Mouse (Mus musculus): ENCODE results near the gene Adam12. TPM values are rescaled to one million over a fixed set of nuclear protein-coding genes. Genes with fewer than 3 reads are reported as not detected.

The Adam12 gene
- polyA plus RNA-seq, 1 experiment from 2014 or later, result 6.3 TPM

DNA sequence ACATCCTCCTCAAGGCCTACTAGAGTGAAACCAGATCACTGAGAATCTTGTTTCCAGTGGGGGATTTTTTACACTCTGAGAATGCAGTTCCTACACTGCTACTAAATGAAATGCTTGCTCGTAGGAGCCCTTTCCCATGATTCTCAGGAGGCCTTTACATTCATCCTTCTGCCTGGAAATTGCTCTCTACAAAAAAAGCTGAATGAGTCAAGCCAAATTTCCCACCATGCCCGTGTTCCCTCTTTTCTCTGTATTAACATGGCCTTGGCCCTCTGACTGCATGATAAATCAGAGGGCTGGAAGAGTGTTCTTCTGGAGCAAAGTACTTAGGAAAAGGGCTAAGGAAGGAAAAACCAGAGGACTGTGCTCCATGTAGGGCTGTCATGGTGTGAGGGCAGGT, 138.1 kb downstream of the Adam12 start:
- Histone ChIP-seq H3K4me2 (no peak overlapping the region), H3K9me3 (no peaks in the 10 kb centered on the region), H3K4me1 (no peaks in the 10 kb centered on the region), H3K36me3 (no peaks in the 10 kb centered on the region), H3K27ac (no peak overlapping the region), H3K9ac (no peak overlapping the region), H3K27me3 (replicated peaks) (no peaks in the 10 kb centered on the region), H3K4me3 (replicated peaks) (no peak overlapping the region)
- ATAC-seq (ENCODE audit: insufficient read depth, low FRiP score, low read depth), result no peak
- 44% methylated on average over 2 of the region's 2 CpGs for WGBS

DNA sequence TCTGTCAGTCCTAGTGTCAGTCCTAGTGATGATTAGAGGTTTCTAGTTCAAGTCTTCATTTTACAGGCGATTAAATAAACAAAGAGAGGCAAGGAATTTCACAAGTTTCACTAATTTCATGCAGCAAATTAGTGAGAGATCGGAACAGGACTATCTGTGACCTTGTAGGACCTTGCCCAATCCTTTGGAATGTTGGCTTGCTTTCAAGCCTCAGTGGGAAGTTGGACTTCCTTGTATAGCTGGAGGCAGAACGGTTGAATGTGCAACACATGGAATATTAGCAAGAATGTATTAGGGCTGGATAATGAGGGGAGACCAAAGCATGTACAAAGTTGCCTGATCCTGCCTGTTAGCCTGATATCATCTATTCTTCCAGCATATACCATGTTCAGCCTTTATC, 141.2 kb downstream of the Adam12 start:
- Histone ChIP-seq H3K9ac (no peak overlapping the region), H3K9me3 (no peaks in the 10 kb centered on the region), H3K36me3 (no peaks in the 10 kb centered on the region), H3K27ac (no peak overlapping the region), H3K4me2 (no peak overlapping the region), H3K4me1 (no peaks in the 10 kb centered on the region), H3K27me3 (replicated peaks) (no peaks in the 10 kb centered on the region), H3K4me3 (replicated peaks) (no peak overlapping the region)
- no peak for ATAC-seq (ENCODE audit: insufficient read depth, low FRiP score, low read depth)
- 71% methylated on average over 3 of the region's 3 CpGs for WGBS

DNA sequence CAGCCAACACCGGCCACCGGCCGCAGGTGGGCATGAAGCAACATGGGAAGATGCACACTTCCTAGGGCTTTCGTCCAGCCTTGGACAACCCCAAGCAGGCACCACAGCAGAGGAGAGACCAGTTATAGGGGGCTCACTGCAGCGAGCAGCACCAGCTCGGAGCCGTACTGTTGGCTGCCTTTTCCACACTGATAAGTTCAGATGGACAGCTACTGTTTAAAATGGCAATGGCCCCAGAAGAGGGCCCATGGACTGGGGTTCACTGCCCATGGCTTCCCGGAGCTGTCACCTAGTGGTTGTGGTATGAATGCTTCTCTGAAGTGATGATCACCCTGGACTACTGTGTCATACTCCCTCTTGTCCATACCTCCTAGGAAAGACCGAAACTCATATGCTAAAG, 141.7 kb downstream of the Adam12 start:
- no peak overlapping the region for H3K4me2 ChIP-seq
- no peaks in the 10 kb centered on the region for H3K9me3 ChIP-seq
- H3K4me3 ChIP-seq (replicated peaks), result no peak overlapping the region
- no peak for ATAC-seq (ENCODE audit: insufficient read depth, low FRiP score, low read depth)
- H3K9ac ChIP-seq, result no peak overlapping the region
- WGBS, result 94% methylated on average over 9 of the region's 9 CpGs
- H3K4me1 ChIP-seq, result no peaks in the 10 kb centered on the region
- no peaks in the 10 kb centered on the region for H3K36me3 ChIP-seq
- no peak overlapping the region for H3K27ac ChIP-seq
- H3K27me3 ChIP-seq (replicated peaks), result no peaks in the 10 kb centered on the region

DNA sequence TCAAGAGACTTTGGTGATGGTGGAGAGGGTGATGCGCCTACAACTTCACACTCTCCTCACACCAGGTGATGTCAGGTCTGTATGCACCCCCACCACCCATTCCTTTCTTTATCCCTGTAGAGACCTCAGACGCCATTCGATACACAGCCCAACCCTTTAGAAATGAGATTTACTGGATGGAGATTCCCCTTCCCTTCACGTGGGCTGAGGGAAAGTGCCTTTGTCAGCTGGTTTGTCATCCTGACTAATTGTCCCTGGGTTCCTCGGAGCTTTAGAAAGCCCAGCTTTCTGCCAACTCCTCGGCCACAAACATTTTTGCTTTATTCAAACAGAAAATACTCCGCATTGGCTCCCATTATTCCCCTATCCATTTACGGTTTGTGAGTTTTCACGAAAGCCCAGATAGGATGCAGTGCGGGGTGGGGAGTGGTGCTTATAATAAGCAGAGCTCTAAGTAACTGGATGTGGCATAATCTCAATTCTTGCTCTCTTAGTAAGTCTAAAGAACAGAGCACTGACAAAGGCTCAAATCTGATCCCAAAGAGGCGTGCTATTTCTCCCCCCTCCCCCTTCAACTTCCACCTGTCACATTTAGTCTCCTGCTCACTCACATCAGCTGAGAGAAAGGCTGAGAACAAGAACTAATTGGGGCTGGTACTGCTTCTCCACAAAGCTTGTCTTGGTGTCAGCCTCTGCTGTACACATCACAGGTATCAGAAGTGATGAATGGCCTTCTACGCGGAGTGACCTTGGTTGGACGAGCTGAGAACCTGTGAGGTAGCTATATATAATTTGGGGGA, 143.2 kb downstream of the Adam12 start:
- ATAC-seq (ENCODE audit: insufficient read depth, low FRiP score, low read depth), result no peak
- 57% methylated on average over 14 of the region's 14 CpGs for WGBS
- Histone ChIP-seq H3K9ac (no peak overlapping the region), H3K4me3 (replicated peaks) (no peak overlapping the region), H3K27ac (no peak overlapping the region), H3K9me3 (no peaks in the 10 kb centered on the region), H3K36me3 (no peaks in the 10 kb centered on the region), H3K4me2 (no peak overlapping the region), H3K27me3 (replicated peaks) (no peaks in the 10 kb centered on the region), H3K4me1 (no peaks in the 10 kb centered on the region)

DNA sequence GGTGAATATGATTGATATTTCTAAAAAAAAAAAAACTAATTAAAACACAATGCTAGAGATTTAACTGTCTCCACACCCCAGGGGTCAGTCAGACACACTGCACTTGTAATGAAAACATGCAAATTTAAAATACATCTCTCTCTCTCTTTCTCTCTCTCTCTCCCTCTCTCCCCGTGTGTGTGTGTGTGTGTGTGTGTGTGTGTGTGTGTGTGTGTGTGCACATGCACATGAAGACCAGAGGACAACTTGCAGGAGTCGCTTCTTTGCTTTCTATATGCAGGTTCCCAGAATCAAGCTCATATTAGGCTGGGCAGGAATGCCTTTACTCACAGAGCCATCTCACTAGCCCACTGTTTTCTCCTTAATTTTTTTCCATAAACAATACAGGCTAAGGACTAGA, 146.6 kb downstream of the Adam12 start:
- no peak for ATAC-seq (ENCODE audit: insufficient read depth, low FRiP score, low read depth)
- WGBS, result 70% methylated on average over 1 of the region's 2 CpGs
- no peaks in the 10 kb centered on the region for H3K27me3 ChIP-seq (replicated peaks)

DNA sequence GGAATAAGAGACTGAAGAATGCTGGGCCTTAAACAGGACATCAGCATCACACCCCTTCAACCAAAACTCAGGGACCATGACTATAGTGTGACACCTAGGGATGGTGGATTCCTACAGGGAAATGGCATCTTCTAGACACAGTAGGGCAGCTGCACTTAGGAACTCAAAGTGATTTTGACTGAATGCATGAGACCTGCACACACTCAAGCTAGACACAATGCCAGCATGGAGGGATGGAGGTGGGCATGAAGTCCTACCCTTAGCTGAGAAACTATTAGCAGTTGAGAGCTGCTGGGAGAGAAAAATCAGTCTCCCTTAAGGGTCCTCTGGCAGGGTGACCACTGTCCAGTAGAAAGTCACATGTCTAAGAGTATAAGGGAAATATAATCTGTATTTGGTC, 147.0 kb downstream of the Adam12 start:
- H3K4me2 ChIP-seq, result no peak overlapping the region
- H3K27me3 ChIP-seq (replicated peaks), result no peaks in the 10 kb centered on the region
- no peaks in the 10 kb centered on the region for H3K36me3 ChIP-seq
- H3K9ac ChIP-seq, result no peak overlapping the region
- no peak overlapping the region for H3K27ac ChIP-seq
- no peak for ATAC-seq (ENCODE audit: insufficient read depth, low FRiP score, low read depth)
- 0 out of 2 replicates have a peak, but pooled peaks cover 2% of the 10 kb centered on the region for H3K4me1 ChIP-seq
- H3K4me3 ChIP-seq (replicated peaks), result no peak overlapping the region
- H3K9me3 ChIP-seq, result no peaks in the 10 kb centered on the region

More for the DNA sequence above, 146.6 kb downstream of the Adam12 start:
- Histone ChIP-seq H3K27ac (no peak overlapping the region), H3K4me1 (0 out of 2 replicates have a peak, but pooled peaks cover 2% of the 10 kb centered on the region), H3K4me3 (replicated peaks) (no peak overlapping the region), H3K36me3 (no peaks in the 10 kb centered on the region), H3K9me3 (no peaks in the 10 kb centered on the region), H3K4me2 (no peak overlapping the region), H3K9ac (no peak overlapping the region)

DNA sequence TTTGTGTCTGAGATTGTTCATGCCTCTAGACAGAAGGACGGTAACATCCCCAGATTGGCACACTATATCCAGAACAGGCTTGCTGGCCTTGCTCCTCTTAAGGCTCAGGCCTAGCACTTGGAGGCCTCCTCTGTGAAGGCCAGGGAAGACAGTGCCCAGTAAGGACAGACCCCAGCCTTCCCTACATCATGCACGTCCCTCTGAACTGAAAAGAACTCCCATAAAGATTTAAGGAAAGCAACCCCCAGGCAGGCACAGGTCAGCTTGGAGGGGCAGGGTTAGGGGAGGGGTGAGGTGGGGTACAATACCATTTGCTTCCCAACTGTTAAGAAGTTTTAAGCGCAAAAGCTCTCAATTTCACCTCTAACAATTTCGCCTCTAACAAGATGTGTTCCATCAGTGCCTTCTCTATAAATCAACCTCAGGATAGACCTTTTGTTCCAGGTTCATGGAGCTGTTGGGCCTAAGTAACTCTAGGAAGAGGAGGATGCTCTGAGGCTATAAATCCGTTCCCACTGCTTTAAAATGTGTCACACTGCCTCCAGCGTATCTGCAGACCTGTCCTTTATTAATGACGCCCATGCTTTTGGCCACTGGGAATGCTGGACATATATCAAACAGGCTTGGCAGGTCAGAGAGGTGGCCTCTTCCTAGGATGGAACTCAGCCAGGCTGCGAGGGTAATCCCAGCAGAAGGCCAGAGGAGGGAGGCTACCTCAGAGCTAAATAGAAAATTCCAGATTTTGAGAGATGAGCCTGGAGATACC, 150.5 kb downstream of the Adam12 start:
- H3K27ac ChIP-seq, result no peak overlapping the region
- H3K9me3 ChIP-seq, result no peaks in the 10 kb centered on the region
- 62% methylated on average over 8 of the region's 8 CpGs for WGBS
- no peak overlapping the region for H3K9ac ChIP-seq
- no peak for ATAC-seq (ENCODE audit: insufficient read depth, low FRiP score, low read depth)
- no peaks in the 10 kb centered on the region for H3K36me3 ChIP-seq
- no peaks in the 10 kb centered on the region for H3K27me3 ChIP-seq (replicated peaks)
- H3K4me1 ChIP-seq, result 0 out of 2 replicates have a peak, but pooled peaks cover 2% of the 10 kb centered on the region
- no peak overlapping the region for H3K4me2 ChIP-seq
- H3K4me3 ChIP-seq (replicated peaks), result no peak overlapping the region

DNA sequence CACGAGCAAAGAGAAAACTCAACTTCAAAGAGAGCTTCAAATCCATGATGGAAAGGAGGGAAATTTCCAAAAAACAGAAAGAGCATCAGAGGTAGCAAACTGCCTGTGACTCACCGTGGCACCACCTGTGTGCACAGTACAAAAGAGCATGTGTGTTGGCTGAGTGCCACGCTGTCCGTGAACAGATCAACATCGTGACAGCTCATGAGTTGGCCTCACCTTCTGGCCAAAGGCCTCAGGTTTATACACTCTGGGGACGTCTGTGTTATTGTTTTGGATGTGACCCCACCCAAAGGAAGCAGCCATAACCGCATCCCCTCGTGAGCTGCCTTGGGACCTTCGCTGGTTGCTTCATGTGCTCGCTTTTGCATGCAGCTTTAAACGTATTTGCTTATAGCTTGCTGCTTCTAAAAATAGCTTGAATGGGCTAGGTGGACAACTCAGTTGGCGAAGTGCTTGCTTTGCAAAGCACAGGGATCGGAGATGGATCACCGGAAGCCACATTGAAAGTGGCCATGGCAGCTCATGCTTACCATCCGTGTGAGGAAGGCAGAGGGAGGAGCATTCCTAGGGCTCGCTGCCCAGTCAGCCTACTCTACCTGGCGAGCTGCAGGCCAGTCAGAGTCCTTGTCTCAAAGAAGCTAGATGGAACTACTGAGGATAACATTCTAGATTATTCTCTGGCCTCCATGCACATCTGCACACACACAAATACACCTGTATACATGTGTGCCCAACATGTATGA, 151.8 kb downstream of the Adam12 start:
- Histone ChIP-seq H3K27me3 (replicated peaks) (no peaks in the 10 kb centered on the region), H3K9ac (no peak overlapping the region)
- WGBS, result 64% methylated on average over 17 of the region's 17 CpGs

DNA sequence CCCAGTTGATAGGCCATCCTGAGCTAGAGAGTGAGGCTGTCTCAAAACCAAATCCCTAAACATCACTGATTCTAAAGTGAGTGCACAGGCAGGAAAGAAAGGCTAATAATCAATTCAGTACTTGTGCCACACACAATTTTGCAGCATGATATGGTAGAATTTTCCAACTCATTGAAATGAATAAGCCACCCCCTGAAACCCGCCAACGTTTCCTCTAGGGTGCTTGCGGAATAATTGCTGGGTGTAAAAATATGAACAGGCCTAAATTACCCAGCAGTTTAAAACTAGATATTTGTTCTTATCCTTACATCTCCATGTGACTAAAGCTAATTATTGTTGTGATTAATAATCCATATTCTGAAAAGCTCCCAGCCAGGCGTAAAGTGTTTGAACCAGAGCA, 154.3 kb downstream of the Adam12 start:
- no peaks in the 10 kb centered on the region for H3K36me3 ChIP-seq
- no peak overlapping the region for H3K27ac ChIP-seq
- no peak overlapping the region for H3K4me3 ChIP-seq (replicated peaks)
- no peak overlapping the region for H3K9ac ChIP-seq
- WGBS, result 95% methylated on average over 4 of the region's 4 CpGs
- ATAC-seq (ENCODE audit: insufficient read depth, low FRiP score, low read depth), result no peak
- no peaks in the 10 kb centered on the region for H3K27me3 ChIP-seq (replicated peaks)
- H3K4me1 ChIP-seq, result 0 out of 2 replicates have a peak, but pooled peaks cover 2% of the 10 kb centered on the region
- H3K9me3 ChIP-seq, result no peaks in the 10 kb centered on the region
- H3K4me2 ChIP-seq, result no peak overlapping the region

More for the DNA sequence above, 151.8 kb downstream of the Adam12 start:
- Histone ChIP-seq H3K4me1 (0 out of 2 replicates have a peak, but pooled peaks cover 2% of the 10 kb centered on the region), H3K4me3 (replicated peaks) (no peak overlapping the region), H3K9me3 (no peaks in the 10 kb centered on the region), H3K27ac (no peak overlapping the region), H3K4me2 (no peak overlapping the region), H3K36me3 (no peaks in the 10 kb centered on the region)
- no peak for ATAC-seq (ENCODE audit: insufficient read depth, low FRiP score, low read depth)

DNA sequence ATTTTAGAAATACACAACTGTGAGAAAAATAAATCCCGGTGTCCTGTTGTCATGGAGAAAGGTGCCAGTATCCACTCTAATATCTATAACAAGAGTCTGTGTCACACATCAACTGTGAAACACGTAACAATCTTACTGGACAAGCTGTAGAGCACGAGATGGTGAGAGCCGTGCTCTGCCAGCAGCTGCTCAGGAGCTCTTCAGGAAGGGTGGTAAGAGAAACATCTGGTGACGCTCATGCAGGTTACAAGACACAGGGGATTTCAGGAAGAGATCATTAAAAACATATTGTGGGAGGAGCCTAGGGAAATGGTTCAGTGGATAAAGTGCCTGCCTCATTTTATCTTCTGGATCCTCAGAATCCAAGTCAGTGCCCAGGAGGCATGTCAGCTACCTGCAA, 158.9 kb downstream of the Adam12 start:
- no peaks in the 10 kb centered on the region for H3K4me1 ChIP-seq
- H3K27me3 ChIP-seq (replicated peaks), result no peaks in the 10 kb centered on the region
- no peaks in the 10 kb centered on the region for H3K36me3 ChIP-seq
- H3K27ac ChIP-seq, result no peak overlapping the region
- H3K4me3 ChIP-seq (replicated peaks), result no peak overlapping the region
- no peak overlapping the region for H3K9ac ChIP-seq
- ATAC-seq (ENCODE audit: insufficient read depth, low FRiP score, low read depth), result no peak
- H3K4me2 ChIP-seq, result no peak overlapping the region
- H3K9me3 ChIP-seq, result no peaks in the 10 kb centered on the region
- 83% methylated on average over 5 of the region's 5 CpGs for WGBS

DNA sequence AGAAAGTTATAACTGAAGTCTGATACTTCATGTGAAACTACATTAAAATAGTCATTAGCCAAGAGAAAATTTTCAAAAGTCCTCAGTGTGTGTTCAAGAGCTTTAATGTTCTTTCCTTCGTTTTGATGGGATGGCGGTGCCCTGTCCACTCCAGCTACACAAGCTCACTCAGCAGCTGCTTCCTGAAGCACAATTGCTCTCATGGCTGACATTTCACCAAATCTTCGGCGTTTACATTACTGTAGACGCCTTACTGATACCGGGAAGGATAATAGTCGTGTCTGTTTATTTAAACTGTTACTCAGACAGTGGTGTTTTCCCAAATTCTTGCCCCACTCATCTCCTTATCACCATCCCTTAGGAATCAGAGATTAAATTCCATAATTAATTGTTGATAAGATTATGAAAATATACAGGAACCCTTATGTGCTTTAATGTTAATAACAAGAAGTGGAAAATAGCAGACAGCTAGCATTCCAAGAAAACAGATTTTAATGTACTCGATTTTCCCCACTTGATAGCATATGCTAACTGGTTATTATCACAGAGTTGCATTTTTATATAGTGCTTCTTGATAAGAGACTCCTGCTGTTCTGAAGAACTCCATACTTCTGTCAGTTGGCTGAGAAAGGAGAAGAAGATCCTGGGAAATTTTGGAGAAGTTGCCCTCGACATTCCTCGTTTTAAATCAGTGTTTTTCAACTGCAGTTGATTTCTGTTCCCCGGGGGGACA, 160.6 kb downstream of the Adam12 start:
- Histone ChIP-seq H3K36me3 (no peaks in the 10 kb centered on the region), H3K4me1 (no peaks in the 10 kb centered on the region), H3K27ac (no peak overlapping the region), H3K9me3 (no peaks in the 10 kb centered on the region), H3K27me3 (replicated peaks) (no peaks in the 10 kb centered on the region), H3K9ac (no peak overlapping the region), H3K4me3 (replicated peaks) (no peak overlapping the region), H3K4me2 (no peak overlapping the region)
- WGBS, result 42% methylated on average over 11 of the region's 11 CpGs
- no peak for ATAC-seq (ENCODE audit: insufficient read depth, low FRiP score, low read depth)

All from stomach, embryonic 15.5 days (tissue).